In genomic region chr7:116031718-116032595, GRCm38 (mm10) we compare ENCODE assay signal across 8 mouse cellular contexts. TPM values are rescaled to one million over a fixed set of nuclear protein-coding genes. Genes with fewer than 3 reads are reported as not detected.
A peak's percentile ranks its signal among the peaks of the same experiment; 100 is the strongest.
DNase-seq lines count a peak whose midpoint lies in the region; ATAC-seq lines count a peak whose summit lies in the region.

No protein-coding gene starts in this region.

- WGBS in embryonic facial prominence, embryonic 15.5 days: under 1% methylated on average over 65 of the region's 65 CpGs
- WGBS in heart, embryonic 11.5 days (ENCODE audit: insufficient replicate concordance): under 1% methylated on average over 65 of the region's 65 CpGs
- under 1% methylated on average over 65 of the region's 65 CpGs for WGBS in lung, embryonic 16.5 days

- H3K27me3 ChIP-seq in embryonic facial prominence, embryonic 15.5 days: peaks cover 52% of the 10 kb centered on the region
- H3K27me3 ChIP-seq in heart, embryonic 11.5 days (ENCODE audit: control insufficient read depth, insufficient read depth, low read length): peaks cover 12% of the 10 kb centered on the region
- H3K27me3 ChIP-seq in lung, embryonic 16.5 days (ENCODE audit: control insufficient read depth, insufficient read depth, low read depth, low read length): peaks cover 20% of the 10 kb centered on the region

- peak overlapping the region; percentile 57 for H3K4me3 ChIP-seq in embryonic facial prominence, embryonic 15.5 days (replicated peaks)
- H3K4me3 ChIP-seq in heart, embryonic 11.5 days (ENCODE audit: low read depth, low read length): peak overlapping the region; percentile 70
- peak overlapping the region; percentile 73 for H3K4me3 ChIP-seq in lung, embryonic 16.5 days (ENCODE audit: low read length)

- no peaks in the 10 kb centered on the region for H3K9me3 ChIP-seq in embryonic facial prominence, embryonic 15.5 days (replicated peaks)
- no peaks in the 10 kb centered on the region for H3K9me3 ChIP-seq in heart, embryonic 11.5 days (replicated peaks; ENCODE audit: control insufficient read depth, low read length)
- H3K9me3 ChIP-seq in lung, embryonic 16.5 days (ENCODE audit: control insufficient read depth, low read length): no peaks in the 10 kb centered on the region

- H3K36me3 ChIP-seq in embryonic facial prominence, embryonic 15.5 days: no peaks in the 10 kb centered on the region
- no peaks in the 10 kb centered on the region for H3K36me3 ChIP-seq in heart, embryonic 11.5 days (ENCODE audit: control insufficient read depth, insufficient read depth, low read length)
- H3K36me3 ChIP-seq in lung, embryonic 16.5 days (ENCODE audit: control insufficient read depth, insufficient read depth, low read length): no peaks in the 10 kb centered on the region

- H3K27ac ChIP-seq in embryonic facial prominence, embryonic 15.5 days (replicated peaks): peak overlapping the region; percentile 73
- peak overlapping the region; percentile 86 for H3K27ac ChIP-seq in heart, embryonic 11.5 days (ENCODE audit: low read depth, low read length)
- H3K27ac ChIP-seq in lung, embryonic 16.5 days (ENCODE audit: low read length): peak overlapping the region; percentile 92

- peak overlapping the region; percentile 59 for H3K9ac ChIP-seq in embryonic facial prominence, embryonic 15.5 days
- peak overlapping the region; percentile 74 for H3K9ac ChIP-seq in heart, embryonic 11.5 days (ENCODE audit: low read depth, low read length)
- peak overlapping the region; percentile 90 for H3K9ac ChIP-seq in lung, embryonic 16.5 days (ENCODE audit: low read length)

- DNase-seq in CD4-positive helper T cell, adult 2 months (ENCODE audit: low read depth, low spot score): peak; percentile 27
- DNase-seq in adrenal gland, adult 8-10 months: peak; percentile 54
- DNase-seq in kidney, adult 9 months: peak; percentile 69
- DNase-seq in ovary, postnatal 36 days (ENCODE audit: low spot score): peak; percentile 73
- DNase-seq in urinary bladder, postnatal 36 days (ENCODE audit: low spot score in 2 of 2): peak; percentile 53 to 77

- peak overlapping the region; percentile 97 for H3K4me2 ChIP-seq in embryonic facial prominence, embryonic 15.5 days (replicated peaks)
- H3K4me2 ChIP-seq in heart, embryonic 11.5 days: peak overlapping the region; percentile 72
- peak overlapping the region; percentile 98 for H3K4me2 ChIP-seq in lung, embryonic 16.5 days (ENCODE audit: low read depth, low read length)

- no peak for ATAC-seq in embryonic facial prominence, embryonic 15.5 days (ENCODE audit: insufficient number of reproducible peaks, low FRiP score, low TSS enrichment, low read depth)
- no peak for ATAC-seq in heart, embryonic 11.5 days (replicated peaks; ENCODE audit: insufficient number of reproducible peaks, low FRiP score, low TSS enrichment)
- ATAC-seq in lung, embryonic 16.5 days (ENCODE audit: low read depth): peak; percentile 58

- H3K4me1 ChIP-seq in embryonic facial prominence, embryonic 15.5 days: peaks cover 33% of the 10 kb centered on the region
- peaks cover 12% of the 10 kb centered on the region for H3K4me1 ChIP-seq in heart, embryonic 11.5 days (ENCODE audit: control insufficient read depth, insufficient read depth, low read length)
- peaks cover 5% of the 10 kb centered on the region; the same call in 1 of the 2 replicates for H3K4me1 ChIP-seq in lung, embryonic 16.5 days (replicated peaks; ENCODE audit: control insufficient read depth, insufficient read depth, low read length)

RNA-seq across cellular contexts. Expression of gene Sox6, which starts 6.6 kb away (rescaled TPM):
- total RNA-seq in adrenal gland, adult 8-10 months (2022): 10 to 100 TPM; 10.8 to 17.3 (median 12.6) TPM
- 48.4 and 60.2 TPM in 2 replicates for polyA plus RNA-seq in embryonic facial prominence, embryonic 15.5 days (2015; fragmentation: Nextera tagmentation; extraction: Ambion mirVana)
- polyA plus RNA-seq in heart, embryonic 11.5 days (2014; fragmentation: Nextera tagmentation; extraction: Ambion mirVana): 33.2 and 45.1 TPM in 2 replicates
- 20.7 and 20.9 TPM in 2 replicates for polyA plus RNA-seq in lung, embryonic 16.5 days (2015; fragmentation: Nextera tagmentation; extraction: Ambion mirVana)

RNA-seq across cellular contexts. Expression of gene 1110004F10Rik, which starts 7.2 kb away (rescaled TPM):
- total RNA-seq in adrenal gland, adult 8-10 months (2022): 100 to 1,000 TPM; 101 to 138 (median 123) TPM
- polyA plus RNA-seq in embryonic facial prominence, embryonic 15.5 days (2015; fragmentation: Nextera tagmentation; extraction: Ambion mirVana): 252 and 262 TPM in 2 replicates
- polyA plus RNA-seq in heart, embryonic 11.5 days (2014; fragmentation: Nextera tagmentation; extraction: Ambion mirVana): 191 and 215 TPM in 2 replicates
- 246 and 249 TPM in 2 replicates for polyA plus RNA-seq in lung, embryonic 16.5 days (2015; fragmentation: Nextera tagmentation; extraction: Ambion mirVana)

RNA-seq across cellular contexts. Expression of gene Gm4353, which starts 52.5 kb away (rescaled TPM):
- 1 to 10 TPM; 3.4 to 7.7 (median 5.0) TPM for total RNA-seq in adrenal gland, adult 8-10 months (2022)
- 0.71 and 1.7 TPM in 2 replicates for polyA plus RNA-seq in embryonic facial prominence, embryonic 15.5 days (2015; fragmentation: Nextera tagmentation; extraction: Ambion mirVana)
- polyA plus RNA-seq in heart, embryonic 11.5 days (2014; fragmentation: Nextera tagmentation; extraction: Ambion mirVana): 0.76 TPM in 1 of 2 replicates, not detected in the other
- 1.3 and 1.5 TPM in 2 replicates for polyA plus RNA-seq in lung, embryonic 16.5 days (2015; fragmentation: Nextera tagmentation; extraction: Ambion mirVana)
